Mouse (Mus musculus) CH12.LX (cell line): ENCODE measurements around the gene Gsto2. TPM values are rescaled to one million over a fixed set of nuclear protein-coding genes. Genes with fewer than 3 reads are reported as not detected.

Experiments
- DNase-seq: peaks from one replicate; pipeline ENCODE4 v3.0.0-alpha.2; 2013; ENCODE audit errors: extremely low read depth
- H3K27ac ChIP-seq: 2 replicates; pipeline ENCODE4 v1.5.1; 2012; ENCODE audit warnings: low read depth, mild to moderate bottlenecking, control low read depth, moderate library complexity; ENCODE audit not compliant: insufficient read depth
- H3K27me3 ChIP-seq: replicated peaks from 2 replicates; pipeline ENCODE3; 2012; ENCODE audit warnings: inconsistent platforms
- H3K36me3 ChIP-seq, 2 experiments: replicated peaks in 1 of 2; 2 replicates each; pipeline versions ENCODE3 to v1.6.1; 2012; ENCODE audit warnings: inconsistent platforms in 1 of 2, low read length in 1 of 2, mild to moderate bottlenecking in 1 of 2, mixed read lengths in 1 of 2, moderate library complexity in 1 of 2; ENCODE audit not compliant: control insufficient read depth in 1 of 2, insufficient read depth in 1 of 2
- H3K4me1 ChIP-seq, 2 experiments: 2 replicates each; pipeline ENCODE4 v1.6.1; 2012; ENCODE audit warnings: inconsistent platforms in 1 of 2, moderate library complexity in 1 of 2; ENCODE audit not compliant: insufficient read depth in 2 of 2, control insufficient read depth in 1 of 2
- H3K4me2 ChIP-seq: 2 replicates; pipeline ENCODE4 v1.6.1; 2012; ENCODE audit warnings: low read depth, mild to moderate bottlenecking, control low read depth; ENCODE audit not compliant: poor library complexity, insufficient read depth, severe bottlenecking
- H3K4me3 ChIP-seq, 3 experiments: fragments of 150-350 bp in 1 of 3; sonication (generic) in 1 of 3; replicated peaks in 1 of 3; 2 replicates each; pipeline versions ENCODE3 to v1.5.1; 2011 to 2012; ENCODE audit warnings: low read depth in 2 of 3, low read length in 2 of 3, mild to moderate bottlenecking in 2 of 3, moderate library complexity in 2 of 3, control low read depth in 1 of 3, improper control_type of control experiment in 1 of 3, inconsistent platforms in 1 of 3, mixed read lengths in 1 of 3; ENCODE audit not compliant: poor library complexity in 1 of 3
- H3K79me2 ChIP-seq: replicated peaks from 2 replicates; pipeline ENCODE4 v1.6.1; 2012; ENCODE audit warnings: mild to moderate bottlenecking, moderate library complexity; ENCODE audit not compliant: control insufficient read depth, poor library complexity, insufficient read depth, severe bottlenecking; ENCODE audit errors: extremely low read depth
- H3K9ac ChIP-seq: 2 replicates; pipeline ENCODE4 v1.6.1; 2012; ENCODE audit warnings: low read depth, mild to moderate bottlenecking, control low read depth, moderate library complexity; ENCODE audit not compliant: insufficient read depth
- H3K9me3 ChIP-seq: replicated peaks from 2 replicates; pipeline ENCODE3; 2012; ENCODE audit warnings: low read length, inconsistent platforms, mixed read lengths
- CTCF ChIP-seq, 2 experiments: IDR thresholded peaks in 1 of 2; conservative IDR thresholded peaks in 1 of 2; 2 replicates each; pipeline ENCODE4 v1.5.1; 2011 to 2012; ENCODE audit warnings: low read depth in 2 of 2, low read length in 2 of 2, improper control_type of control experiment in 1 of 2, inconsistent platforms in 1 of 2, mild to moderate bottlenecking in 1 of 2, moderate library complexity in 1 of 2
- E2F4 ChIP-seq: IDR thresholded peaks from 2 replicates; pipeline ENCODE4 v1.6.1; 2011; ENCODE audit warnings: low read depth, low read length, improper control_type of control experiment; ENCODE audit not compliant: insufficient replicate concordance
- GABPA ChIP-seq: IDR thresholded peaks from 2 replicates; pipeline ENCODE4 v1.6.1; 2012; ENCODE audit warnings: low read depth, low read length, improper control_type of control experiment, inconsistent platforms; ENCODE audit not compliant: insufficient replicate concordance
- IRF4 ChIP-seq: IDR thresholded peaks from 2 replicates; pipeline ENCODE4 v1.6.1; 2014; ENCODE audit warnings: low read depth, mild to moderate bottlenecking, inconsistent platforms, low read length, improper control_type of control experiment
- JUND ChIP-seq: conservative IDR thresholded peaks from 2 replicates; pipeline ENCODE4 v1.6.1; 2011; ENCODE audit warnings: low read depth, low read length, improper control_type of control experiment
- MXI1 ChIP-seq: IDR thresholded peaks from 2 replicates; pipeline ENCODE4 v1.6.1; 2011; ENCODE audit warnings: mild to moderate bottlenecking, low read depth, low read length, improper control_type of control experiment
- NELFE ChIP-seq: IDR thresholded peaks from 2 replicates; pipeline ENCODE4 v1.6.1; 2011; ENCODE audit warnings: low read depth, low read length, improper control_type of control experiment
- RAD21 ChIP-seq: IDR thresholded peaks from 2 replicates; pipeline ENCODE4 v1.6.1; 2011; ENCODE audit warnings: low read depth, mild to moderate bottlenecking, low read length, improper control_type of control experiment, moderate library complexity
- RCOR1 ChIP-seq: conservative IDR thresholded peaks from 2 replicates; pipeline ENCODE4 v1.6.1; 2012; ENCODE audit warnings: low read depth, mild to moderate bottlenecking, inconsistent platforms, low read length, improper control_type of control experiment
- SMC3 ChIP-seq: IDR thresholded peaks from 2 replicates; pipeline ENCODE4 v1.6.1; 2011; ENCODE audit warnings: low read depth, low read length, improper control_type of control experiment
- TCF12 ChIP-seq: IDR thresholded peaks from 2 replicates; pipeline ENCODE4 v1.6.1; 2014; ENCODE audit warnings: low read depth, mild to moderate bottlenecking, inconsistent platforms, low read length, improper control_type of control experiment
- USF1 ChIP-seq: IDR thresholded peaks from 2 replicates; pipeline ENCODE4 v1.6.1; 2014; ENCODE audit warnings: low read depth, mild to moderate bottlenecking, inconsistent platforms, low read length, improper control_type of control experiment
- USF2 ChIP-seq: conservative IDR thresholded peaks from 2 replicates; pipeline ENCODE4 v1.6.1; 2011; ENCODE audit warnings: low read depth, low read length, improper control_type of control experiment
- ZC3H11A ChIP-seq: IDR thresholded peaks from 2 replicates; pipeline ENCODE4 v1.6.1; 2012; ENCODE audit warnings: low read depth, mild to moderate bottlenecking, inconsistent platforms, low read length, improper control_type of control experiment
- dilution Hi-C: fragments of 300-500 bp; cut with MboI; formaldehyde crosslinking; loops from 2 replicates; pipeline ENCODE4 v1.14.3; 2020; ENCODE audit warnings: low sequenced_read_pairs; ENCODE audit not compliant: extremely low pct_unique_long_range_greater_than_20kb, extremely low pct_ligation_motif_present
- in situ Hi-C: fragments of 300-500 bp; cut with MboI; formaldehyde crosslinking; loops from 3 replicates; pipeline ENCODE4 v1.14.3; 2019; ENCODE audit warnings: low sequenced_read_pairs, low pct_ligation_motif_present, low pct_unique_long_range_greater_than_20kb, mixed read lengths
- polyA plus RNA-seq: library from polyadenylated mRNA; unstranded; fragments of >175 nt; gene quantifications from 2 replicates; pipeline ENCODE4 v1.2.1, GENCODE M21; 2012; ENCODE audit warnings: low read depth; ENCODE audit not compliant: insufficient read length
- total RNA-seq, 2 experiments: library from RNA; depleted of rRNA; stranded (reverse); fragments of 300-350 nt in 1 of 2; fragments of >200 nt in 1 of 2; gene quantifications; 2 replicates each; pipeline ENCODE4 v1.2.3; 2012 to 2014

The Gsto2 gene
- total and polyA plus RNA-seq, 3 experiments, result 0.49 to 1.4 (median 1.3) TPM

DNA sequence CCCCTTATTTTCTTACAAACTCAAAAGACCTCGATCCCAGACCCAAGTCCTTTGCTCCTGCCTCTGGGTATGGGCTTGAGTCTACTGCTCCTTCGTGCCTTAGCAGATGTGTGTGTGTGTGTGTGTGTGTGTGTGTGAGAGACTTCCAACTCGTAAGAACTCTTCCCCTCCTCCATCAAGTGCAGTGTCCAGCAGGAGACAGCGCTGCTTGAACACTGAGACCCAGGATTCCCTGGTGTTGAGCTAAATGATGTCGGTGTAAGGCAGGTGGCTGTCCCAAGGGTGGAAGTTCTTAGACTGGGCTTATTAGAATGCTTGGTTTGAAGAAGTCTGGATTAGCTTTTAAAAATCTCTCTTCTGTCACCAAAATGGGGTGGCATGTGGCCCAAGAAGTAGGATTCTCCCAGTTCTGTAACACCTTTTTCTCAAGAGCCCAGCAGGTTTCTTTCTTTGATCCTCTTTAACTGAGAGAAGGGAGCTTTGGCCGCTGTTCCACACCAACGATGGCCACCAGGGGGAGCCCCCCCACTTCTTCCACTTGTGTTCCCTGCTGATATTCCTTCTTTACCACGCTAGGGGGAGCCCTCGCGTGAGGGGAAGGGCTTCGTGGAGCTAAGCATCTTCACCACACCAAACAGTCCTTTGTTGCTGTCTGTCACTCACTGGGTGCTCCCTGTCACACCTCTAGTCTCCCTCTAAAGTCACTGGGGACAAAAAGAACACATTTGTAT, 17.0 kb downstream of the Gsto2 start:
- in situ Hi-C loops, result loop anchor here (5.0 kb wide), 1 partner anchor 50 kb away; no protein-coding TSS in a partner anchor
- DNase-seq, result peak; percentile 89
- peaks cover 0 to 3% of the 10 kb centered on the region in 2 experiments for H3K36me3 ChIP-seq
- TF ChIP-seq RAD21, result peak; percentile 92
- TF ChIP-seq NELFE, result peak; percentile 83; the same call in 1 of the 2 replicates
- peak; percentile 100 for TF ChIP-seq SMC3
- no peak for TF ChIP-seq MXI1
- TF ChIP-seq ZC3H11A, result peak; percentile 73
- TF ChIP-seq CTCF (conservative IDR thresholded peaks at IDR 0.05 in 1 of 2, IDR thresholded peaks at IDR 0.05 in 1 of 2; ENCODE audit: low read depth in 2 of 2, low read length in 2 of 2), result peak; percentile 97 to 100
- TF ChIP-seq JUND, result no peak
- TF ChIP-seq IRF4, result no peak
- TF ChIP-seq USF2, result no peak
- TF ChIP-seq, all 38 proteins: peak for 5
- Histone ChIP-seq H3K27me3 (peaks cover 1% of the 10 kb centered on the region), H3K4me1 (peaks cover 3 to 29% of the 10 kb centered on the region in 2 experiments; a peak in 3 of 4 replicates), H3K4me3 (no peak overlapping the region), H3K27ac (no peak overlapping the region), H3K9me3 (no peaks in the 10 kb centered on the region), H3K79me2 (no peaks in the 10 kb centered on the region), H3K9ac (no peak overlapping the region), H3K4me2 (no peak overlapping the region)
- dilution Hi-C loops, result no loop called here

DNA sequence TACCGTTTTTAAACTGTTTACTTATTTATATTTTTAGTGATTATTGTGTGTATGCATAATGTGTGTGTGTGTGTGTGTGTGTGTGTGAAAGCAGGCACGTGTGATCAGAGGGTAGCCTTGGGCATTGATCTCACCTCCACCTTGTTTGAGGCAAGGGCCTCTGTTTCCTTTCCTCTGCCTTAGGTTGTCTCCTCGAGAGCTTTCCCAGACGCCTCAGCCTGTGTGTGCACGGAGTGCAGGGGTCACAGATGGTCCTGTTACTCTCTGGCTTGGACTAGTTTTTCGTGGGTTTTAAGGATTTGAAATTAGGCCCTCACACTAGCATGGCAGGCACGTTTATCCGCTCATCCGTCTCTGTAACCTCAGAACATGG, 17.5 kb downstream of the Gsto2 start:
- H3K9ac ChIP-seq, result no peak overlapping the region
- no peak overlapping the region for H3K27ac ChIP-seq
- H3K4me1 ChIP-seq, result peaks cover 3 to 35% of the 10 kb centered on the region in 2 experiments; a peak in 3 of 4 replicates
- no peak for TF ChIP-seq ZC3H11A
- no peak for TF ChIP-seq E2F4
- TF ChIP-seq RCOR1, result no peak
- TF ChIP-seq USF2, result no peak
- no peak for TF ChIP-seq GABPA
- TF ChIP-seq USF1, result no peak
- TF ChIP-seq TCF12, result no peak
- in situ Hi-C loops (loop anchor here (5.0 kb wide), 1 partner anchor 49 kb away; no protein-coding TSS in a partner anchor), dilution Hi-C loops (no loop called here)
- H3K27me3 ChIP-seq, result peaks cover 1% of the 10 kb centered on the region
- no peak overlapping the region for H3K4me3 ChIP-seq
- H3K36me3 ChIP-seq, result peaks cover 0 to 4% of the 10 kb centered on the region in 2 experiments
- H3K4me2 ChIP-seq, result no peak overlapping the region
- no peak for DNase-seq
- no peaks in the 10 kb centered on the region for H3K79me2 ChIP-seq
- H3K9me3 ChIP-seq, result no peaks in the 10 kb centered on the region
